Mouse (Mus musculus) olfactory bulb, adult 2 months (tissue): ENCODE data around the gene Tas1r3.

Experiments
- CTCF ChIP-seq: fragments of 200-500 bp; IDR thresholded peaks from 2 replicates; pipeline ENCODE4 v1.5.1; 2012; ENCODE audit warnings: low read depth, mild to moderate bottlenecking, low read length, moderate library complexity; ENCODE audit not compliant: insufficient read depth
- POLR2A ChIP-seq: fragments of 200-500 bp; IDR thresholded peaks from 2 replicates; pipeline ENCODE4 v1.6.1; 2012; ENCODE audit warnings: mild to moderate bottlenecking, low read depth, low read length, moderate library complexity; ENCODE audit not compliant: insufficient read depth

DNA sequence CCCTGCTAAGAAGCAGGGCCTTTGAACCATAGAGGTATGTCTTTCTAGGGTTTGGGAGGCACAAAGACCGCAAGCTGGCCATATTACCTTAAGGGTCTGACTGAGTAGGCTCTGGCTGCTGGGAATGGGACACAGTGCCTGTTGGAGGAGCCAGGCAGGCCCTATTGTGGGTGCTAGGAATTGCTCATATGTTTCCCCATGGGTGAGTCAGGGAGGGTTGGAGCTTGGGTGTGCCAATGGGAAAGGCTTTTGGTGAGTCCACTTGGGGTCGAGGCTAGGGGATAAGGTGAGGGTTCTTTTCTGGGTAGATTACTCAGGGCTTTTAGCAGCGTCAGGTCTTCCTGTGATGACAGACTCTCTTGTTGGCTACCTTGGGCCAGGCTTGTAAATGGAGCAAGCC is 11.8 kb downstream of the Tas1r3 start:
- TF ChIP-seq CTCF (no peak), POLR2A (no peak)
